Mouse (Mus musculus) right cerebral cortex, postnatal 14 days (tissue): ENCODE results near the gene Trpv1.

ENCODE experiments used
- DNase-seq: peaks from one replicate; pipeline ENCODE4 v3.0.0; 2022

Trpv1 gene

GRCm38 (mm10) chr11:73236731-73237130 lies 2.6 kb downstream of the Trpv1 start:
- no peak for DNase-seq

GRCm38 (mm10) chr11:73242199-73242598 lies 8.1 kb downstream of the Trpv1 start:
- no peak for DNase-seq

GRCm38 (mm10) chr11:73242777-73243176 lies 8.7 kb downstream of the Trpv1 start:
- no peak for DNase-seq

GRCm38 (mm10) chr11:73257362-73257945 lies 23.4 kb downstream of the Trpv1 start:
- no peak for DNase-seq

GRCm38 (mm10) chr11:73258664-73259063 lies 24.6 kb downstream of the Trpv1 start:
- no peak for DNase-seq

GRCm38 (mm10) chr11:73260457-73260856 lies 26.4 kb downstream of the Trpv1 start:
- DNase-seq = no peak

- DNase-seq = no peak
Observed at GRCm38 (mm10) chr11:73261385-73261784, 27.3 kb downstream of the Trpv1 start.

- no peak for DNase-seq
Observed at GRCm38 (mm10) chr11:73267267-73267666, 33.2 kb downstream of the Trpv1 start, which contains the start of gene Trpv3. TSS of gene Trpv3 (plus strand) at chr11:73267388.

GRCm38 (mm10) chr11:73274821-73275220 lies 40.7 kb downstream of the Trpv1 start:
- no peak for DNase-seq

- no peak for DNase-seq
Observed at GRCm38 (mm10) chr11:73280710-73281109, 46.6 kb downstream of the Trpv1 start.

- DNase-seq = peak; percentile 73
Observed at GRCm38 (mm10) chr11:73281528-73282027, 47.5 kb downstream of the Trpv1 start.

- DNase-seq = no peak
Observed at GRCm38 (mm10) chr11:73283369-73283768, 49.3 kb downstream of the Trpv1 start.

GRCm38 (mm10) chr11:73283926-73284325 lies 49.8 kb downstream of the Trpv1 start:
- no peak for DNase-seq

GRCm38 (mm10) chr11:73284351-73284750 lies 50.3 kb downstream of the Trpv1 start:
- no peak for DNase-seq

GRCm38 (mm10) chr11:73289621-73290020 lies 55.5 kb downstream of the Trpv1 start:
- DNase-seq = no peak

GRCm38 (mm10) chr11:73303123-73303522 lies 69.0 kb downstream of the Trpv1 start:
- no peak for DNase-seq
